Mouse (Mus musculus) embryo, embryonic 10.5 days (tissue): ENCODE data around the gene Ntn4.

Experiments used
- DNase-seq: peaks from one replicate; pipeline ENCODE4 v3.0.0-alpha.2; 2015; ENCODE audit warnings: low spot score

Gene Ntn4

GRCm38 (mm10) chr10:93640521-93640952 lies at the start of gene Ntn4:
Ntn4 (plus strand) TSS chr10:93640681.
- DNase-seq = no peak

- DNase-seq = peak; percentile 29
Measured at GRCm38 (mm10) chr10:93592456-93592855, 48.0 kb upstream of the Ntn4 start.

GRCm38 (mm10) chr10:93594022-93594482 lies 46.4 kb upstream of the Ntn4 start:
- DNase-seq = peak; percentile 96

GRCm38 (mm10) chr10:93595831-93596230 lies 44.6 kb upstream of the Ntn4 start:
- DNase-seq = no peak

GRCm38 (mm10) chr10:93596641-93597040 lies 43.8 kb upstream of the Ntn4 start:
- no peak for DNase-seq

- DNase-seq = no peak
Measured at GRCm38 (mm10) chr10:93602309-93602708, 38.2 kb upstream of the Ntn4 start.

- no peak for DNase-seq
Measured at GRCm38 (mm10) chr10:93603256-93603655, 37.2 kb upstream of the Ntn4 start.

- DNase-seq = no peak
Measured at GRCm38 (mm10) chr10:93606326-93606725, 34.2 kb upstream of the Ntn4 start.

GRCm38 (mm10) chr10:93608051-93608450 lies 32.4 kb upstream of the Ntn4 start:
- DNase-seq = peak; percentile 73

GRCm38 (mm10) chr10:93609236-93609635 lies 31.2 kb upstream of the Ntn4 start:
- no peak for DNase-seq

GRCm38 (mm10) chr10:93610896-93611295 lies 29.6 kb upstream of the Ntn4 start:
- DNase-seq = no peak

- DNase-seq = peak; percentile 81
Measured at GRCm38 (mm10) chr10:93611419-93612007, 29.0 kb upstream of the Ntn4 start.

GRCm38 (mm10) chr10:93614850-93615249 lies 25.6 kb upstream of the Ntn4 start:
- no peak for DNase-seq

- no peak for DNase-seq
Measured at GRCm38 (mm10) chr10:93620438-93621179, 19.9 kb upstream of the Ntn4 start.

- no peak for DNase-seq
Measured at GRCm38 (mm10) chr10:93623725-93624124, 16.8 kb upstream of the Ntn4 start.

- DNase-seq = no peak
Measured at GRCm38 (mm10) chr10:93624151-93624550, 16.3 kb upstream of the Ntn4 start.

- DNase-seq = no peak
Measured at GRCm38 (mm10) chr10:93630310-93630709, 10.2 kb upstream of the Ntn4 start.

- no peak for DNase-seq
Measured at GRCm38 (mm10) chr10:93632086-93632485, 8.4 kb upstream of the Ntn4 start.

- no peak for DNase-seq
Measured at GRCm38 (mm10) chr10:93633563-93633962, 6.9 kb upstream of the Ntn4 start.

- DNase-seq = no peak
Measured at GRCm38 (mm10) chr10:93633971-93634370, 6.5 kb upstream of the Ntn4 start.

- peak; percentile 74 for DNase-seq
Measured at GRCm38 (mm10) chr10:93635941-93636340, 4.5 kb upstream of the Ntn4 start.

GRCm38 (mm10) chr10:93640953-93641820 lies 706 bp downstream of the Ntn4 start:
- peak; percentile 53 for DNase-seq
